Mouse (Mus musculus) mature B cell (primary cell): ENCODE measurements around the gene Mlana.

ENCODE experiments used
- in situ Hi-C: fragments of 300-500 bp; cut with MboI; formaldehyde crosslinking; loops from 2 replicates; pipeline ENCODE4 v1.14.3; 2019

Gene Mlana

DNA sequence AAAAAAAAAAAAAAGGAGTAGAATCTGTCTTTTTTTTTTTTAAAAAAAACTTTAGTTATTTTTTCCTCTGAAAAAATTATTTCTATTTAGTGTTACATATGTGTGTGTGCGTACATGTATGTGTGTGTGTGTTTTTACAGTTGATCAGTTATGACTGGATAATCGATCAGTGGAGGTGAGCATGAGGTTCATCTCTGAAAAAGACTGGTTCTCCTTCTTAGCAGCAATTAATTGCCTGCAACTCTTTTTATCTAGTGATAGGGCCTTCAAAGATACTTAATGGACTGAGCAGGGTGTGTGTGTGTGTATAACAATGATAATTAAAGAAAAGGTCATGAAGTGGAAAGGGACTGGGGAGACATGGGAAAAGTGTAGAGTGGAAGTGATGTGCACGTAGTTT, 53.4 kb downstream of the Mlana start:
- in situ Hi-C loops, result no loop called here

DNA sequence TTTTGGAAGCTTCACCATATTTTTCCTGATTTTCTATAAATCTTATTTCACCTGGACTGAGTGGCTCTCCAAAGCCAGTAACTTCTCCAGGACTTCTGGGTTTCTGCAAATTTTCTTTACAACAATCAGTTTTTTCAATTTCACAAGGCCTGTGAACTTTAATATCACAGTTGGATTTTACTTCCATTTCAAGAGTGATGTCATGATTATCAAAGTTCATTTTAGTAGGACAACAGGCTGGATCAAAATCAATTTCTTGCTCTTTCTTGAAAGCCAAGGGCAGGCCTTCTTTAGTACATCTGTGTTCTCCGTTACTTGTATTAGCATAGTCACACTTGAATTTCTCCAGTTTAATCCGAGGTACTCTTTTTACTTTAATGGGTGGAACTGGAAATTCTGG, 56.3 kb downstream of the Mlana start:
- in situ Hi-C loops, result no loop called here
